Mouse (Mus musculus) midbrain, embryonic 12.5 days (tissue): Measurements from ENCODE around the gene Ccdc160. TPM values are rescaled to one million over a fixed set of nuclear protein-coding genes. Genes with fewer than 3 reads are reported as not detected.

Experiments used
- microRNA counts: library from miRNA; unstranded; fragments of <30 nt; microRNA quantifications from one replicate; lab custom pipeline; 2017
- microRNA-seq: library from miRNA; unstranded; fragments of <30 nt; microRNA quantifications from one replicate; pipeline ENCODE4, GENCODE M21; 2017
- polyA plus RNA-seq: library from polyadenylated mRNA; unstranded; fragments of >200 nt; fragmentation: Nextera tagmentation; extraction: Ambion mirVana; gene quantifications from 2 replicates; pipeline ENCODE4 v1.2.1, GENCODE M21; 2016

Gene Ccdc160
- polyA plus RNA-seq, 1 experiment from 2014 or later = 5.5 TPM

MicroRNAs encoded within 50 kb of the gene (microRNA counts, 519-probe panel; counts per million panel counts)
- microRNA mmu-miR-106a+mmu-miR-17 (lab: Ali Mortazavi, UCI) (10,010 counts per million, percentile 98 among the panel's probes with 10 or more counts), microRNA mmu-miR-18b (lab: Ali Mortazavi, UCI) (4,621 counts per million, percentile 36 among the panel's probes with 10 or more counts), microRNA mmu-miR-363 (lab: Ali Mortazavi, UCI) (4,484 counts per million, percentile 33 among the panel's probes with 10 or more counts)

Small RNA genes within 50 kb of the gene (microRNA-seq; reads per million reads assigned to microRNA genes)
- gene Mir106a (5,239 reads per million, percentile 91 among the genes with 10 or more reads in this experiment), gene Mir18b (390 reads per million, percentile 67 among the genes with 10 or more reads in this experiment), gene Mir19b-2 (10.4 reads per million, percentile 27 among the genes with 10 or more reads in this experiment), gene Mir20b (2,913 reads per million, percentile 86 among the genes with 10 or more reads in this experiment), gene Mir363 (2,942 reads per million, percentile 86 among the genes with 10 or more reads in this experiment), gene Mir92-2 (808 reads per million, percentile 76 among the genes with 10 or more reads in this experiment)

Other genes starting within 250 kb of the Ccdc160 start
- 150 and 206 TPM in 2 replicates for gene Gpc3, start 177.2 kb upstream of the Ccdc160 start, polyA plus RNA-seq
- gene Phf6, start 121.1 kb downstream of the Ccdc160 start, polyA plus RNA-seq = 105 and 119 TPM in 2 replicates
- 56.6 and 59.2 TPM in 2 replicates for gene Hprt, start 196.9 kb downstream of the Ccdc160 start, polyA plus RNA-seq